Mouse (Mus musculus) embryonic stem cell, embryonic (primary cell): ENCODE results near the gene Sycn.
"Not testable (repeated sequence)": the region's sequence is repeated elsewhere in the genome, so short reads cannot be mapped to it uniquely, and the experiment has no call there.

ENCODE experiments used
- CTCF ChIA-PET, 4 experiments: fragments of 300-600 bp in 2 of 4; fragments of 350-600 bp in 2 of 4; sonication (Branson Sonifier 250); formaldehyde crosslinking; loops; one replicate each; lab custom pipeline; 2022; ENCODE audit warnings: inconsistent platforms in 2 of 4; lab: Charles Lee
- POLR2A ChIA-PET, 4 experiments: fragments of 300-600 bp in 2 of 4; fragments of 350-600 bp in 2 of 4; sonication (Branson Sonifier 250); formaldehyde crosslinking; loops; one replicate each; lab custom pipeline; 2022; ENCODE audit warnings: antibody characterized with exemption in 4 of 4, inconsistent platforms in 1 of 4; lab: Charles Lee

Sycn gene

DNA sequence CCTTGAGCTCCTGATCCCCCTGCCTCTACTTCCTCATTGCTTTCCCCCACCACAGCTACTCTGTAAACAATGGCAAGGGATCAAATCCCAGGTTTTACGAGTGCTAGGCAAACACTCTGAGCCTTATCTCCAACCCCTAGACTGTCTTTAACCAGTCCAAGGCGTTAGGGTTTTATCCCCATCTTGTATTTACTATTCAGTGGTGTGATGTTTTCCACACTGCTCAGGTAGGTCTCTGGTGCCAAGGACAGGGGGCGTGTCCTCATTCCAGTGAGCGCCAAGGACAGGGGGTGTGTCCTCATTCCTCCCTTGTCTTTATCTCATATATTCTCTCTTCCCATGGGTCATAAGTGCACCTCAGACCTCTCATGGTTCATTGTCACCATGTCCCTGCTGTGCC is at the start of gene Sycn:
TSS of gene Sycn (plus strand) at position 360 of the 400 bp plus-strand sequence.
- POLR2A ChIA-PET: interaction anchor here in 2 of 4 experiments (1.0 to 1.7 kb wide), 3 partner anchors 8 to 15 kb away, joined by 3 read pairs; no protein-coding TSS in a partner anchor
- CTCF ChIA-PET: interaction anchor here in 2 of 4 experiments (1.4 to 1.7 kb wide), 2 partner anchors 12 kb away, joined by 4 to 6 read pairs; no protein-coding TSS in a partner anchor

DNA sequence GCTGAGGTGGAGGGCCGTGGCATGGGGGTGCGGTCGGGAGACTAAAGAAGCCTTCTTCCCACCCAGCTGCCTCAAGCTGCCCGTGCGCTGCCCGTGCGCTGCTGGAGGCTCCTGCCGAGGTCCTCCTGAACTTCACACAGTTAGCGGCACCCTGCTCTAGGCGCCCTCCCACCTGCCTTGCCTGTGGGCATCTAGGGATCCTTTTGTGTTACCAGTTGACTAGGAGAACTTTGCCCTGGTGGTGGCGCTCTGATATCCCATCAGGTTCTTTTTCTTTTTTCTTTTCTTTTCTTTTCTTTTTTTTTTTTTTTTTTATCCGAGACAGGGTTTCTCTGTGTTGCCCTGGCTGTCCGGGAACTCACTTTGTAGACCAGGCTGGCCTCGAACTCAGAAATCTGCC is 49.8 kb upstream of the Sycn start:
- ChIA-PET POLR2A (interaction anchor here in 2 of 4 experiments (0.7 to 2.2 kb wide), 6 partner anchors 26 to 237 kb away, joined by 3 to 8 read pairs (median 3); partner anchors contain the start of genes Pak4 (in 1 of the 2) and Samd4b (in 1 of the 2)), CTCF (interaction anchor here in 3 of 4 experiments (0.8 to 2.9 kb wide), 7 partner anchors 8 to 251 kb away, joined by 3 to 32 read pairs (median 3); partner anchors contain the start of genes Gmfg (in 1 of the 3), Mrps12 (in 1 of the 3) and Sars2 (in 1 of the 3))

DNA sequence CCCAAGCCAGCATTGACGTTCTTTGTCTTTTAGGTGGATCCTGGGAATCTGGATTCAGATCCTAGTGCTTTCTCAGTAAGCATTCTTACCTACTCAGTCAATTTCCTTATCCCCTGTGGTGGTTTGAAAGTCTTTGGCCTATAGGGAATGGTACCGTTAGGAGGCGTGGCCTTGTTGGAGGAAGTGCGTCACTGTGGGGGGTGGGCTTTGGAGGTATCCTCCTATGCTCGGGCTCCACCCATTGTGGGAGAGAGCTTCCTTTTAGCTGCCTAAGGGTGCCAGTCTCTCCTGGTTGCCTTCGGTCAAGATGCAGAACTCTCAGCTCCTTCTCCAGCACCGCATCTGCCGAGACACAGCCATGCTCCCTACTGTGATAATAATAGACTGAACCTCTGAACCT is 48.4 kb upstream of the Sycn start:
- ChIA-PET POLR2A (interaction anchor here in 2 of 4 experiments (0.6 to 2.2 kb wide), 26 partner anchors 9 to 374 kb away, joined by 3 to 9 read pairs (median 4); partner anchors contain the start of genes Gmfg (in 2 of the 2), Med29 (in 1 of the 2), Paf1 (in 1 of the 2) and Pak4 (in 1 of the 2)), CTCF (interaction anchor here (0.6 to 2.9 kb wide), 18 partner anchors 9 to 244 kb away, joined by 3 to 32 read pairs (median 3); partner anchors contain the start of gene Gmfg (in 1 of the 4))

DNA sequence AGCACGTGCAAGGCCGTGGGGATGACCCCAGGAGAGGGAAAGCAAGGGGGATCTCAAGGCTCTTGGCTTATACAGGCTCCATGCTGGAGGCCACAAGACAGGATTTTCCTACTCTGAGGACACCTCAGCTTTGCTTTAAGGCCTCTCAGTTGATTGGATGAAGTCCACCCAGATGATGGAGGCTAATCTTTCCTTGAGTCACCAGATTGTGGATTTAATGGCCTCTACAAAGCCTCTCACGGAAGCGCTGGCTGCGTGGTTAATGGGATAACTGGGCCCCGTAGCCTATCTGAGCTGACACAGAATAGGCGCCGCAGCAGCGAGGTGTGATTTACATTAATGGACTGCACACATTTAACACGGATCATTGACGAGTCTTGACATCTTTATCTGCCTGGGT is 45.3 kb upstream of the Sycn start:
- CTCF ChIA-PET: interaction anchor here in 2 of 4 experiments (0.5 to 1.1 kb wide), 2 partner anchors 33 to 37 kb away, joined by 3 to 4 read pairs; no protein-coding TSS in a partner anchor
- POLR2A ChIA-PET: interaction anchor here in 2 of 4 experiments (0.9 to 1.5 kb wide), 3 partner anchors 10 to 103 kb away, joined by 3 to 5 read pairs (median 3); partner anchors contain the start of genes Med29 (in 2 of the 2) and Paf1 (in 2 of the 2)

DNA sequence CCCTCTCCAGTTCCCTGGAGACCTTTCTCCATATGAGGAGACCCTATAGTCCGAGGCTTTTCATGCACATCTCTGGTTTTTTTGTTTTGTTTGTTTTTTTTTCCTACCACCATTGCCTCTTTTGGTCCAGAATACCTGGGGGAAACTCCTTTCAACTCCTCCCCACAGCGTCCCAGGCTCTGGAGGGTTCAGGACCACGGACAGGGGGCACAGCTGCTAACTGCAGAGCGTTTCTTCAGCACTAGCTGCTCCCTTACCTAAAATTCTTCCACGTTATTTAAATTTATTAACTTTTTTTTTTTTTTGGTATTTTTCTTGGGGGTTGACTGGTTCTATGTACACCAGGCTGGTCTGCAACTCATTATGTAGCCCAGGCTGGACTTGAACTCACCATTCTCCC is 35.1 kb upstream of the Sycn start:
- ChIA-PET POLR2A (interaction anchor here in 3 of 4 experiments (0.5 to 1.7 kb wide), 11 partner anchors 10 to 305 kb away, joined by 3 to 5 read pairs (median 3); no protein-coding TSS in a partner anchor), CTCF (interaction anchor here (0.6 to 1.2 kb wide), 4 partner anchors 22 to 108 kb away, joined by 3 to 7 read pairs (median 4); no protein-coding TSS in a partner anchor)

DNA sequence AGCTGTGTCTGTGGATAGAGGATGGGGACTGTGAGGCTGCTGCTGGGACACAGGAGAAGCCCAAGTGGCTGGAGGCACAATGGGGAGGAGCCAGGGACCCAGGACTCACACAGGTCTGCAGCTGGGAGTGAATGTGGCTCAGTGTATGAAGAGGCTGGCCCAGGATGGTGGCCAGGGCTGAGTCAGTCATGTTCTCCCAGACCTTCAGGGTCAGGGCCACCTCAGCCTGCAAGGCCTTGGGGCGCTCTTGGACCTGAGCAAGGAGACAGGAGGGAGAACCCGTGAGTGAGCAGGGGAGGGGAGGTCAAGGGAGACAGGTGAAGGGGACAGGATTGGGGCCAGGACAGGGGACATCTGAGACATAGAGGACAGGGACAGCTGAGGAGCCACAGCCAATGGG is 31.6 kb upstream of the Sycn start:
- POLR2A ChIA-PET: not testable (repeated sequence)
- CTCF ChIA-PET: interaction anchor here in 1 of 4 experiments (1.0 kb wide), 1 partner anchor 19 kb away, joined by 5 read pairs; no protein-coding TSS in a partner anchor

DNA sequence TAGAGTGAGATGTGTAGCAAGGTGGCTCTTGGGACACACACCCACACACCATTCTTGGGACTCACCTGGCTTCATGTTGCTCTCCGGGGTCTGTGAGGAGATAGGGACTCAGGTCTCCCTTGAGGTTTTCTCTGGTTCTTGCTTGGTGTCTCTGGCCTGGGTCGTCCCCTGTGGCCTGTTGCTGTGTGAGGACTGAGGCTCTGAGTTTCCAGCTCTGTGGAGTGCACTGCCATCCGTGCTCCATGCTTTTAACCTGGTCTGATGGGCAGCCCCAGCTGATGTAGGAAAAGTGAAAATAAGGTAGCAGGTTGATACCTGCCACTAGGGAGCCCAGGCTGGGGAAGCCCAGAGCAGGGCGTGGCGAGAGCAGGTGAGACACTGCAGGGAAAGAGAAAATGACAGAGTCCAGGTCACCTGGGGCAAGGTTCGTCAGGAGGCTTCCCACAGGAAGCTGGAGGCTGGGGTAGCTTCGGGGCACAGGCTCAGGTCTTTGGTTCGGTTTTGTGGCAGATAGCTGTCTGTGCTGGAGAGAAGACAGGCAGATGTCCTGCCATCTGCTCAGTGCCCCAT is 30.2 kb upstream of the Sycn start, which contains the start of gene Ifnl2:
TSS of gene Ifnl2 (minus strand) at position 51 of the 570 bp plus-strand sequence.
- POLR2A ChIA-PET: interaction anchor here in 1 of 4 experiments (0.5 to 0.7 kb wide), 3 partner anchors 10 to 850 kb away, joined by 3 read pairs; no protein-coding TSS in a partner anchor
- CTCF ChIA-PET: interaction anchor here (0.5 to 1.1 kb wide), 6 partner anchors 11 to 115 kb away, joined by 3 to 4 read pairs (median 4); no protein-coding TSS in a partner anchor

DNA sequence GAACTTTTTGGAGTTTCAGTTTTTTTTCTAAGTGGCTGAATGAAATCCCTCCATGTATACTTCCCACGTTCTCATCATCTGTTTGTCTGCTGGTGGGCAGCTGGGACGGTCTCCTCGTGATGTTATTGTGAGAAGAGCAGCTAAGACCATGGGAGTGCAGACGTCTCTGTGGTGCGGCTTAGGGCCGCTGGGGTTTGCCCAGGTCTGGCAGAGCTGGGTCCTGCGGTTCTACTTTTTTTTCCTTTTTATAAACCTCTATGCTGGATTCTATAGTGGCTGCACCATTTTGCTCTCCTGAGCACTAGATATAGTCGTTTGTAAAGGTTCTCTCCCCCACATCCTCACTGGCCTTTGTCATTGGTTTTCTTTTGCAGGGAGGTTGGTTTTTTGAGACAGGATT is 29.2 kb upstream of the Sycn start:
- ChIA-PET CTCF (interaction anchor here in 3 of 4 experiments (0.9 to 1.1 kb wide), 3 partner anchors 16 to 17 kb away, joined by 3 to 4 read pairs (median 4); no protein-coding TSS in a partner anchor), POLR2A (interaction anchor here in 1 of 4 experiments (0.5 to 0.7 kb wide), 2 partner anchors 11 to 95 kb away, joined by 3 read pairs; no protein-coding TSS in a partner anchor)

DNA sequence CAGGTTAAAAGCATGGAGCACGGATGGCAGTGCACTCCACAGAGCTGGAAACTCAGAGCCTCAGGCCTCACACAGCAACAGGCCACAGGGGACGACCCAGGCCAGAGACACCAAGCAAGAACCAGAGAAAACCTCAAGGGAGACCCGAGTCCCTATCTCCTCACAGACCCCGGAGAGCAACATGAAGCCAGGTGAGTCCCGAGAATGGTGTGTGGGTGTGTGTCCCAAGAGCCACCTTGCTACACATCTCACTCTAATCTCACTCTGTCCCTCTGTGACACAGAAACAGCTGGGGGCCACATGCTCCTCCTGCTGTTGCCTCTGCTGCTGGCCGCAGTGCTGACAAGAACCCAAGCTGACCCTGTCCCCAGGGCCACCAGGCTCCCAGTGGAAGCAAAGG is 18.1 kb upstream of the Sycn start, which contains the start of gene Ifnl3:
TSS of gene Ifnl3 (plus strand) at position 301 of the 400 bp plus-strand sequence.
- POLR2A ChIA-PET: interaction anchor here in 1 of 4 experiments (1.2 kb wide), 1 partner anchor 35 kb away, joined by 3 read pairs; no protein-coding TSS in a partner anchor
- CTCF ChIA-PET: not testable (repeated sequence)

DNA sequence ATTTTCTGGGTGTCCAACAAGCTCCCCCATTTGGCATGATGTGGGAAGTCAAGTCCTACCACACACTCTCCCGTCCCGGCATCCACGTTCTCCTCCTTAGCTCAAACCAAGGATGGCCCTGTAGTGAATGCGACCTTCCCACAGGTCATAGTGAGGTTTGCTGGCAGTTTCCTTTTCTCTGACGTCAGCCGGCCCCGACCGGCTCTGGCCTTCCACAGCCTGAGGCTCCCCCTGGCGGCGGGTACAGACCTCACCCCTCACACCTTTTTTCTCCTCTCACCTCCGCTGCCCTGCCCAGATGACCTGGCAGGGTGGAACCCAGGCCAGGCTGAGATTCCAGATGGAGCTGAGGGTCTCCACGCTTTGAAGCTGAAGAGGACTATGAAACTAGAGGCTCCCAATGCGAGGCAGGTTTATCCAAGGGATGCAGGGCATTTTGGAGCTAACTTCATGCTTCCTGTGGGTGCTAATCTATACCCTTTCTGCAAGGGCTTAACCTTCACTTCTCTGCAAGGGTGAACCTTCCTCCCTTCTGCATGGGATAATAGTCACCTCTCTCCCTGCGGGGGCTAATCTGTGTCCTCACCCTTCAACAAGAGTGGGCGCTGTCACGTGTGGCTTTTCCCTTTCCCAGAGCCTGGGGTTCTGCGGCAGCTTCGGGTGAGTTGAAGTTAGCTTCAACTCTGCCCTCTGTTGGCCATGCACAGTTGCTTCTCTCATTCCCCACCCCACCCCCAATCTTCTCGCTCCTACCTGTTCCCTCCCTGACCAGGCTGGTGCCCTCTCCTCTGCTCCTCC is 12.6 kb upstream of the Sycn start:
- POLR2A ChIA-PET: interaction anchor here (0.5 to 2.6 kb wide), 29 partner anchors 17 to 481 kb away, joined by 3 to 19 read pairs (median 4); partner anchors contain the start of genes Gmfg (in 2 of the 4), Med29 (in 2 of the 4), Paf1 (in 2 of the 4) and Pak4 (in 2 of the 4)

DNA sequence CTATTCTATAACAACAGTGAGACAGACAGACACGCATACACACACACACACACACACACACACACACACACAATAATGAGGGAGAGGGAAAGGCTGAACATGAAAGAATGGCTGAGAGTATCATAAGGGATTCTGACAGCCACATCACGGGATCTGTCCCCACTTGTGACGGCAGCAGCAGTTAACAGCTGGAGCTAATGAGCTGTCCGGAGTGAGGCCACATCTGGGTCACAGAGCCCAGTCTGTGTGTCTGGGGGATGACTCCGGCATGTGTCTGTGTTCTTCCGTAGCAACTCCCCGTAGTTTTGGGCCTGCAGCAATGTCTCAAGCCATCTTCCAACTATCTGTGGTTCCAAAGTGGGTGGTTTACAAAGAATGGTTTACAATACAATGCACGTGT is 8.7 kb upstream of the Sycn start:
- CTCF ChIA-PET: interaction anchor here in 3 of 4 experiments (0.6 to 1.1 kb wide), 4 partner anchors 25 to 95 kb away, joined by 3 to 4 read pairs (median 3); partner anchors contain the start of gene Gmfg (in 1 of the 3)

More for the DNA sequence above, 12.6 kb upstream of the Sycn start:
- CTCF ChIA-PET: interaction anchor here (0.5 to 3.0 kb wide), 81 partner anchors 10 to 1757 kb away, joined by 3 to 33 read pairs (median 5); partner anchors contain the start of genes Gmfg (in 3 of the 4), Pak4 (in 3 of the 4), Samd4b (in 3 of the 4) and Sycn (in 2 of the 4)

DNA sequence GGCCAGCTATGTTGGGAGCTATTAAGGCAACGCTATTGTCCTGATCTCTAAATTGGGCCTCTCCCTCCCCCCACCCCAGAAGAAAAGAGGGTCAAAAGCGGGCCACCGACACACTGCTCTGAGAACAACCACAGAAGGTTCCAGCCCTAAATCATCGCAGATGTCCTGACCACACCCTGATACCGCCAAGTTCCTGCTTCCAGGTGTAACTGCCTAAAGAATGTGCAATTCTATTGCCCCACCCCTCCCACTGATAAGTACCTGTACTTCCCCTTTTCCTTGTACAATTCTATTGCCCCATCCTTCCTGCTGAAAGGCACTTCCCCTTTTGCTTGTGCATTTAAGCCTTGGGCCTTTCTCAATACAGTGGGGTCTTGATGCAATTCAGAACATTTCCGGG is 1.8 kb upstream of the Sycn start:
- POLR2A ChIA-PET: interaction anchor here in 2 of 4 experiments (0.6 to 1.4 kb wide), 5 partner anchors 17 to 1309 kb away, joined by 3 to 6 read pairs (median 3); no protein-coding TSS in a partner anchor
- CTCF ChIA-PET: interaction anchor here in 1 of 4 experiments (0.6 kb wide), 1 partner anchor 241 kb away, joined by 6 read pairs; no protein-coding TSS in a partner anchor

More for the DNA sequence above, 8.7 kb upstream of the Sycn start:
- POLR2A ChIA-PET: interaction anchor here in 2 of 4 experiments (0.7 to 1.8 kb wide), 3 partner anchors 20 to 44 kb away, joined by 3 to 8 read pairs (median 4); no protein-coding TSS in a partner anchor

DNA sequence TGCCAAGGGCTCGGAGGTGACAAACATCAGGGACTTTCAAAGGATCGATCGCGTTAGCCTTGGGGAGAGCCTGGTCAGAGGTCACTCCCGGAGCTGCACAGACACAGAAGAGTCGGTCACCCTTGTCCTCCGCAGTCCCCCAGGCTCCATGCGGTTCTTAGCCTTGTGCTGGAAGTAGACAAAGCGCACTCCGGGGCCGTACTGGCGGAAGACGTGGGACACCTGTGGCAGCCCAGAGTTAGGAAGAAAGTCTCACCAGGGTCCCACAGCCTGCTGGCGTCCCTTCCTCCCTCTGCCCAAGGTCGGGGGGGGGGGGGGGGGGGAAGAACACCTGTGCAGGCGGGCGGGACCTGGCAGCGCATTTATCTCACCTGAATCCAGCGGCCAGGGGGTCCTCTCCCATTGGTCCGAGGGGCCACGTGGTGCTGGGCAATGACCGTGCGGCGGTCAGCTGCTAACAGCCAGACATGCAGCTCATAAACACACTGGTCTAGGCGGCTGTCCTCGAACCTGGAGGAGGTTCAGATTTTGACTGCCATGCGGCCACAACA is 3.4 kb downstream of the Sycn start:
- ChIA-PET CTCF (interaction anchor here in 3 of 4 experiments (0.6 to 2.3 kb wide), 5 partner anchors 16 to 201 kb away, joined by 3 to 10 read pairs (median 3); no protein-coding TSS in a partner anchor), POLR2A (interaction anchor here in 3 of 4 experiments (0.7 to 3.6 kb wide), 11 partner anchors 12 to 908 kb away, joined by 3 to 25 read pairs (median 4); partner anchors contain the start of genes Fbxo17 (in 1 of the 3), Med29 (in 1 of the 3), Paf1 (in 1 of the 3) and Rps16 (in 1 of the 3))

DNA sequence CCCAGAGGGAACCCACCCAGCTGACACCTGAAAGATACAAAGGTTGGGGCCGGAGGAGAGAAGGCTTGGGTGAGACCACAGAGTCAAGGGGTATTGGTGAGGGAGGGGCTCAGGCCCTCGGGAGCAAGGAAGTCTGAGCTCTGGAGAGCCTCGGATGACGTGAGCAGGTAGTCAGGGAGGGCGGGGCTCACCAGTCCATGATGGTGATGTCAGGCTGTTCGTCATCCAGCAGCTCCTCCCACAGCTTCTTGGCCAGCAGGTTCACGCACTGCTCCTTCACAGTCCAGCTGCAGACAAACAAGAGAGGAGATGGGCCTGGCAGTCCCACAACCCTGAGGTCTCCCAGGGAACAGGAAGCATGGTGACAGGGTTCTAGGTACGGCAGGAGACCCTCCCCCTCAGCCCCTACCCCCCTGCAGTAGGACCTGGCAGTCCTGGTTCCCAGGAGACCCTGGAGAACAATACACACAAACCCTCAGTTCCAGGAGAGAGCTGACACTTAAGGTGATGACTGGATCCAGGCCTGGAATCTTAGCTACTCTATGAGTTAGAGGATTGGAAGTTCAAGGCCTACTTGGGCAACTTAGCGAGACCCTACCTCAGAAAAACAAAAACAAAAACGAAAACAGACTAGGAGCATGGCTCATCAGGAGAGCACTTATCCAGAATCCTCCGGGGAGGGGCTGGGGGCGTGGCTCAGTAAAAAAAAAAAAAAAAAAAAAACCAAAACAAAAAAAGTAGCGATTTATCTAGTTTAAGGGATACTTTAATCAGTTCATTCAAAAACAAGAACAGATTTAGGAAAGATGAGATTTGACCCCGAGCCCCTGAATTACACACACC is 4.6 kb downstream of the Sycn start:
- POLR2A ChIA-PET: interaction anchor here in 3 of 4 experiments (0.5 to 3.6 kb wide), 29 partner anchors 9 to 399 kb away, joined by 3 to 25 read pairs (median 4); partner anchors contain the start of genes Med29 (in 2 of the 3), Paf1 (in 2 of the 3), Rps16 (in 2 of the 3) and Fbxo17 (in 1 of the 3)
- CTCF ChIA-PET: interaction anchor here in 3 of 4 experiments (0.6 to 2.3 kb wide), 8 partner anchors 16 to 235 kb away, joined by 3 to 10 read pairs (median 3); no protein-coding TSS in a partner anchor

DNA sequence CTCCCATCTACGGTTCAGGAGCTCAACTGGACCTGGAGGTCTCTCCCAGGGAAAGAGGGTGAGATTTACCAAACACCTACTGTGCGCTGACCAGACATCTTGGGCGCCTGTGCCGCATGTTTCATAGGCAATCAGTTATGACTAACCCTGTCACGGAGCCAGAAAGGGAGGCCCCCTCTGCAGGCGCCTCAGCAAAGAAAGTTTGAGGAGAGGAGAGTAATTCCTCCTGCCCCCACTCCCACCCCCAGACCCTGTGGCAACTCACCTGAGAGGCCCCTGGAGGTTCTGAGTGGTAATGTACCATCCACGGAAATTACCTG is 5.2 kb downstream of the Sycn start:
- ChIA-PET CTCF (interaction anchor here in 3 of 4 experiments (0.6 to 2.3 kb wide), 7 partner anchors 17 to 234 kb away, joined by 3 to 7 read pairs (median 3); no protein-coding TSS in a partner anchor), POLR2A (interaction anchor here in 2 of 4 experiments (0.6 to 3.6 kb wide), 11 partner anchors 10 to 220 kb away, joined by 3 to 25 read pairs (median 4); partner anchors contain the start of genes Med29 (in 1 of the 2), Paf1 (in 1 of the 2) and Sirt2 (in 1 of the 2))
